Mouse (Mus musculus): ENCODE data around the gene Nono.

- TF ChIP-seq CTCF (IDR thresholded peaks at IDR 0.05; ENCODE audit: control insufficient read depth, insufficient read depth, insufficient read length) (no peak), MAX (IDR thresholded peaks at IDR 0.05) (no peak), MYOG (IDR thresholded peaks at IDR 0.05; ENCODE audit: control insufficient read depth, extremely low read depth, insufficient read length) (no peak), CEBPB (IDR thresholded peaks at IDR 0.05; ENCODE audit: low read depth) (no peak)
These were observed 22.5 kb downstream of the Nono start for GRCm38 (mm10) chrX:101451591-101451990.
